Mouse (Mus musculus): Measurements from ENCODE around the gene Nifk. TPM values are rescaled to one million over a fixed set of nuclear protein-coding genes. Genes with fewer than 3 reads are reported as not detected.

The Nifk gene
- 10 to 100 TPM; 30.3 to 31.6 TPM for total RNA-seq (2021)

GRCm38 (mm10) chr1:118321661-118322201, at the start of gene Nifk:
TSS of gene Nifk (plus strand) at chr1:118321839.
- DNase-seq (ENCODE audit: extremely low spot score in 1 of 2, low spot score in 2 of 2) = peak; percentile 93 to 95
- intact Hi-C loops (cut with DNase I) = loop anchor here (10.0 kb wide), 1 partner anchor 153 kb away; no protein-coding TSS in a partner anchor

- intact Hi-C loops (cut with DNase I) = no loop called here
- DNase-seq (ENCODE audit: extremely low spot score in 1 of 2, low spot score in 2 of 2) = no peak
These were observed 46.5 kb upstream of the Nifk start for GRCm38 (mm10) chr1:118275139-118275538.

- intact Hi-C loops (cut with DNase I) = no loop called here
- DNase-seq (ENCODE audit: extremely low spot score in 1 of 2, low spot score in 2 of 2) = no peak
These were observed 29.3 kb upstream of the Nifk start for GRCm38 (mm10) chr1:118292291-118292690.

- DNase-seq (ENCODE audit: extremely low spot score in 1 of 2, low spot score in 2 of 2) = no peak
- intact Hi-C loops (cut with DNase I) = no loop called here
These were observed 27.4 kb upstream of the Nifk start for GRCm38 (mm10) chr1:118294192-118294591.

- intact Hi-C loops (cut with DNase I) = no loop called here
- DNase-seq (ENCODE audit: extremely low spot score in 1 of 2, low spot score in 2 of 2) = peak; percentile 20 to 35
These were observed 26.8 kb upstream of the Nifk start for GRCm38 (mm10) chr1:118294826-118295225.

GRCm38 (mm10) chr1:118296673-118297072, 25.0 kb upstream of the Nifk start:
- no peak for DNase-seq (ENCODE audit: extremely low spot score in 1 of 2, low spot score in 2 of 2)
- intact Hi-C loops (cut with DNase I) = no loop called here

GRCm38 (mm10) chr1:118297719-118298118, 23.9 kb upstream of the Nifk start:
- intact Hi-C loops (cut with DNase I) = no loop called here
- no peak for DNase-seq (ENCODE audit: extremely low spot score in 1 of 2, low spot score in 2 of 2)

GRCm38 (mm10) chr1:118310780-118311621, 10.6 kb upstream of the Nifk start:
- intact Hi-C loops (cut with DNase I) = no loop called here
- peak; percentile 74 to 92 for DNase-seq (ENCODE audit: extremely low spot score in 1 of 2, low spot score in 2 of 2)

GRCm38 (mm10) chr1:118311622-118312326, 9.9 kb upstream of the Nifk start, which contains the start of gene Tsn:
TSS of gene Tsn (minus strand) at chr1:118311739.
- no peak for DNase-seq (ENCODE audit: extremely low spot score in 1 of 2, low spot score in 2 of 2)
- intact Hi-C loops (cut with DNase I) = no loop called here

GRCm38 (mm10) chr1:118320696-118321095, 943 bp upstream of the Nifk start:
- intact Hi-C loops (cut with DNase I) = loop anchor here (10.0 kb wide), 1 partner anchor 154 kb away; no protein-coding TSS in a partner anchor
- DNase-seq (ENCODE audit: extremely low spot score in 1 of 2, low spot score in 2 of 2) = no peak

GRCm38 (mm10) chr1:118334749-118335713, 13.4 kb downstream of the Nifk start:
- DNase-seq (ENCODE audit: extremely low spot score in 1 of 2, low spot score in 2 of 2) = no peak
- intact Hi-C loops (cut with DNase I) = loop anchor here (5.0 kb wide), 3 partner anchors 42 to 422 kb away; no protein-coding TSS in a partner anchor

- no peak for DNase-seq (ENCODE audit: extremely low spot score in 1 of 2, low spot score in 2 of 2)
- intact Hi-C loops (cut with DNase I) = loop anchor here (5.0 kb wide), 2 partner anchors 41 to 421 kb away; no protein-coding TSS in a partner anchor
These were observed 14.2 kb downstream of the Nifk start for GRCm38 (mm10) chr1:118335847-118336246.

- peak in 1 of 2 experiments; percentile 17 for DNase-seq (ENCODE audit: extremely low spot score in 1 of 2, low spot score in 2 of 2)
- intact Hi-C loops (cut with DNase I) = loop anchor here (5.0 kb wide), 2 partner anchors 39 to 419 kb away; no protein-coding TSS in a partner anchor
These were observed 16.3 kb downstream of the Nifk start for GRCm38 (mm10) chr1:118337921-118338320.

- intact Hi-C loops (cut with DNase I) = no loop called here
- no peak for DNase-seq (ENCODE audit: extremely low spot score in 1 of 2, low spot score in 2 of 2)
These were observed 22.2 kb downstream of the Nifk start for GRCm38 (mm10) chr1:118343649-118344435.

GRCm38 (mm10) chr1:118349922-118350321, 28.3 kb downstream of the Nifk start:
- no peak for DNase-seq (ENCODE audit: extremely low spot score in 1 of 2, low spot score in 2 of 2)
- intact Hi-C loops (cut with DNase I) = no loop called here

GRCm38 (mm10) chr1:118359071-118359761, 37.6 kb downstream of the Nifk start:
- DNase-seq (ENCODE audit: extremely low spot score in 1 of 2, low spot score in 2 of 2) = no peak

GRCm38 (mm10) chr1:118367970-118368369, 46.3 kb downstream of the Nifk start:
- intact Hi-C loops (cut with DNase I) = no loop called here

More at GRCm38 (mm10) chr1:118359071-118359761, 37.6 kb downstream of the Nifk start:
- intact Hi-C loops (cut with DNase I) = no loop called here

More at GRCm38 (mm10) chr1:118367970-118368369, 46.3 kb downstream of the Nifk start:
- no peak for DNase-seq (ENCODE audit: extremely low spot score in 1 of 2, low spot score in 2 of 2)

All from left cerebral cortex, postnatal 10 days (tissue).